Mouse (Mus musculus): ENCODE results near the gene Armh3. TPM values are rescaled to one million over a fixed set of nuclear protein-coding genes. Genes with fewer than 3 reads are reported as not detected.

Armh3 gene
- total and polyA plus RNA-seq, 3 experiments: 4.1 to 10.8 TPM; not detected in 1

DNA sequence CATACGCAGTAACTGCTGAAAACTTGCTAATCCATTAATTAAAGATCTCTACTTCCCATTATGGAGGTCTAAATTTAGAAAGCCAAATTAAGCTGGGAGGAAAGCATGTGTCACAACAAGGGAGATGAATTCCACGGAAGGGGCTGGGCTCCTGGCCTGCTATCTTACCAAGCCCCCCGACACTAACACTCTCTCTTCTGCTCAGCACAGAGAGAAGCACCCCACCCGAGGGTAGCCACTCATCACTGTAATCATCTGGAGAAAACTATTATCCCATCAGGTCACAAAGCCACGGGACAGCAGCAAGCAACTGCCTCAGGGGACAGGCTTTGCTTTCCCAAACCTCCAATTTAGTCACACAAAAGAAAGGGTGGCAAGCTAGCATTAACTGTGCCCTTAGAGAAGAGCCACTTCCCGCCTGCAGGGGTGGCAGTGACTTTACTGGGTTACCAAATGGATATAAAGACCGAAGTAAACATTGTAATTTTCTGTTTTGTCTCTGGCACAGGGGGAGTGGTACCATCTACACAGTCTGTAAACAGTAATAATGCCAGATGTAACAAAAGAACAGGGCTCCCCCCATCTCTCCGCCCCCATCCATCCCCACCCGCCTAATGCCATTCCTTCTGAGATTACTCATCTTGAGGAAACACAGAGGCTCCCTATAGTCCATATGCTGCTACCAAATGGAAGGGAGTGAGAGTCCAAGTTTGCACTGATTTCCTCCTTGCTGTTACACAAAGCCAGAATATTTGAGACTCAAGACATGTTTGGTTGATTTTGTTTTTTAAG, 77.8 kb downstream of the Armh3 start:
- Histone ChIP-seq H3K4me1 (ENCODE audit: control insufficient read depth in 1 of 2, insufficient read depth in 2 of 2, low read length in 2 of 2) (no peaks in the 10 kb centered on the region), H3K79me2 (ENCODE audit: control insufficient read depth, insufficient read depth, low read length, poor library complexity) (no peaks in the 10 kb centered on the region), H3K9ac (ENCODE audit: control insufficient read depth, low read depth, low read length, poor library complexity, severe bottlenecking) (no peak overlapping the region), H3K27ac (ENCODE audit: control insufficient read depth, low read depth, low read length) (no peak overlapping the region), H3K4me3 (ENCODE audit: control insufficient read depth in 1 of 2, insufficient read depth in 1 of 2, low read depth in 2 of 2, low read length in 2 of 2) (no peak overlapping the region), H3K27me3 (ENCODE audit: control insufficient read depth in 1 of 2, insufficient read depth in 2 of 2, low read length in 2 of 2) (no peaks in the 10 kb centered on the region), H3K36me3 (ENCODE audit: control insufficient read depth in 1 of 2, insufficient read depth in 2 of 2, low read length in 2 of 2) (no peaks in the 10 kb centered on the region; a peak in 1 of 4 replicates), H3K9me3 (replicated peaks; ENCODE audit: insufficient read depth, low read length) (no peaks in the 10 kb centered on the region)
- DNase-seq (ENCODE audit: low read depth, low spot score): no peak
- TF ChIP-seq TCF12 (IDR thresholded peaks at IDR 0.05; ENCODE audit: low read depth, low read length) (no peak), POLR2AphosphoS2 (IDR thresholded peaks at IDR 0.05; ENCODE audit: low read length) (no peak), NRF1 (IDR thresholded peaks at IDR 0.05; ENCODE audit: insufficient read depth, low read depth, low read length, poor library complexity, severe bottlenecking) (no peak), EP300 (IDR thresholded peaks at IDR 0.05; ENCODE audit: low read depth in 1 of 2, low read length in 2 of 2) (no peak), CTCF (IDR thresholded peaks at IDR 0.05 in 2 of 3, conservative IDR thresholded peaks at IDR 0.05 in 1 of 3; ENCODE audit: control insufficient read depth in 1 of 3, insufficient read depth in 1 of 3, low read depth in 2 of 3, low read length in 3 of 3, poor library complexity in 1 of 3, severe bottlenecking in 1 of 3) (no peak), MYC (IDR thresholded peaks at IDR 0.05; ENCODE audit: low read depth, low read length) (no peak), ETS1 (IDR thresholded peaks at IDR 0.05; ENCODE audit: low read depth, low read length) (no peak), MAFK (IDR thresholded peaks at IDR 0.05; ENCODE audit: borderline replicate concordance, low read depth, low read length) (no peak), SMC3 (IDR thresholded peaks at IDR 0.05; ENCODE audit: low read depth, low read length) (no peak), TAL1 (IDR thresholded peaks at IDR 0.05; ENCODE audit: low read length) (no peak), MAZ (IDR thresholded peaks at IDR 0.05; ENCODE audit: low read depth, low read length) (no peak), E2F4 (IDR thresholded peaks at IDR 0.05; ENCODE audit: borderline replicate concordance, low read depth, low read length) (no peak)

DNA sequence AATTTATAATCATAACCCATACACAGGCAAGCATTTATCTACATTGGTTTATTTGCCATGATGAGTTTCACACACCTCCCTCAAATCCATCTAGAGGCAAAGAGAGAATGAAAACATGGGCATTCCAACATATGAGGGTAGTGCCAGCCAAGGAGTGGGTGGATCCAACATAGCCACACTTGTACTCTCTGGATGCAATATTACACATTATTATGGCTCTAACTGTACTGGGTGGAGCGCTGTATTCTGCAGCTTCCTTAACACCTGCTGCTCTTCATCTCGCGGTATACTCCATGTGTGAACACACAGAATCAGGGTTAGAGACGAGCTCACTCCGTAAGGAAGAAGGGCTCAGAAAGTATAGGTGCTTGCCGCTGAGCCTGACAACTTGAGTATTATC, 79.9 kb downstream of the Armh3 start:
- Histone ChIP-seq H3K79me2 (ENCODE audit: control insufficient read depth, insufficient read depth, low read length, poor library complexity) (no peaks in the 10 kb centered on the region), H3K27me3 (ENCODE audit: control insufficient read depth in 1 of 2, insufficient read depth in 2 of 2, low read length in 2 of 2) (no peaks in the 10 kb centered on the region), H3K9ac (ENCODE audit: control insufficient read depth, low read depth, low read length, poor library complexity, severe bottlenecking) (no peak overlapping the region), H3K4me1 (ENCODE audit: control insufficient read depth in 1 of 2, insufficient read depth in 2 of 2, low read length in 2 of 2) (no peaks in the 10 kb centered on the region), H3K27ac (ENCODE audit: control insufficient read depth, low read depth, low read length) (no peak overlapping the region), H3K9me3 (replicated peaks; ENCODE audit: insufficient read depth, low read length) (no peaks in the 10 kb centered on the region), H3K4me3 (ENCODE audit: control insufficient read depth in 1 of 2, insufficient read depth in 1 of 2, low read depth in 2 of 2, low read length in 2 of 2) (no peak overlapping the region), H3K36me3 (ENCODE audit: control insufficient read depth in 1 of 2, insufficient read depth in 2 of 2, low read length in 2 of 2) (no peaks in the 10 kb centered on the region; a peak in 1 of 4 replicates)
- TF ChIP-seq JUND (IDR thresholded peaks at IDR 0.05; ENCODE audit: low read depth, low read length) (no peak), CTCF (IDR thresholded peaks at IDR 0.05 in 2 of 3, conservative IDR thresholded peaks at IDR 0.05 in 1 of 3; ENCODE audit: control insufficient read depth in 1 of 3, insufficient read depth in 1 of 3, low read depth in 2 of 3, low read length in 3 of 3, poor library complexity in 1 of 3, severe bottlenecking in 1 of 3) (no peak), NRF1 (IDR thresholded peaks at IDR 0.05; ENCODE audit: insufficient read depth, low read depth, low read length, poor library complexity, severe bottlenecking) (no peak), KAT2A (conservative IDR thresholded peaks at IDR 0.05; ENCODE audit: low read depth, low read length) (no peak), MAZ (IDR thresholded peaks at IDR 0.05; ENCODE audit: low read depth, low read length) (no peak)
- no peak for DNase-seq (ENCODE audit: low read depth, low spot score)

Measured in MEL (cell line).